Comparison of ENCODE assay signal across 8 mouse cellular contexts in genomic region chr6:125089521-125090321, GRCm38 (mm10). TPM values are rescaled to one million over a fixed set of nuclear protein-coding genes. Genes with fewer than 3 reads are reported as not detected.
DNase-seq lines count a peak whose midpoint lies in the region; ATAC-seq and TF ChIP-seq lines count a peak whose summit lies in the region.

No protein-coding gene starts in this region.

- WGBS in forebrain, embryonic 14.5 days, result 2% methylated on average over 15 of the region's 15 CpGs
- WGBS in heart, postnatal 0 days, result 3% methylated on average over 15 of the region's 15 CpGs
- WGBS in liver, embryonic 14.5 days (ENCODE audit: insufficient replicate concordance), result 4% methylated on average over 15 of the region's 15 CpGs
- 2% methylated on average over 15 of the region's 15 CpGs for WGBS in neural tube, embryonic 11.5 days
- WGBS in thymus, adult 2 months, result 7% methylated on average over 15 of the region's 15 CpGs

- no peaks in the 10 kb centered on the region for H3K9me3 ChIP-seq in ES-E14 (ENCODE audit: control insufficient read depth, insufficient read depth, low read depth, low read length)
- H3K9me3 ChIP-seq in forebrain, embryonic 14.5 days (replicated peaks; ENCODE audit: control insufficient read depth, low read length), result no peaks in the 10 kb centered on the region
- no peaks in the 10 kb centered on the region for H3K9me3 ChIP-seq in heart, postnatal 0 days (replicated peaks; ENCODE audit: control insufficient read depth, low read length)
- no peaks in the 10 kb centered on the region for H3K9me3 ChIP-seq in liver, embryonic 14.5 days (ENCODE audit: control insufficient read depth, low read length)
- no peaks in the 10 kb centered on the region for H3K9me3 ChIP-seq in neural tube, embryonic 11.5 days (ENCODE audit: control insufficient read depth, low read length)

- no peaks in the 10 kb centered on the region for H3K27me3 ChIP-seq in forebrain, embryonic 14.5 days (replicated peaks; ENCODE audit: control insufficient read depth, insufficient read depth, low read length)
- no peaks in the 10 kb centered on the region for H3K27me3 ChIP-seq in heart, postnatal 0 days (ENCODE audit: control insufficient read depth, insufficient read depth, low read length)
- no peaks in the 10 kb centered on the region for H3K27me3 ChIP-seq in liver, embryonic 14.5 days (ENCODE audit: control insufficient read depth, insufficient read depth, low read length)
- H3K27me3 ChIP-seq in neural tube, embryonic 11.5 days (ENCODE audit: control insufficient read depth, insufficient read depth, low read length), result no peaks in the 10 kb centered on the region
- H3K27me3 ChIP-seq in thymus, adult 2 months (ENCODE audit: control insufficient read depth, insufficient read depth, low read length), result no peaks in the 10 kb centered on the region

- DNase-seq in ES-E14 (ENCODE audit: low read depth, low spot score), result no peak
- DNase-seq in cerebellum, adult 11-12 months, result peak; percentile 91
- DNase-seq in forebrain, embryonic 14.5 days (ENCODE audit: low spot score), result peak; percentile 86
- DNase-seq in heart, postnatal 0 days (ENCODE audit: low spot score), result peak; percentile 90
- DNase-seq in kidney, postnatal 25 days, result peak; percentile 87 to 96
- DNase-seq in liver, embryonic 14.5 days (ENCODE audit: low read depth in 3 of 3, low spot score in 3 of 3), result peak; percentile 63 to 72 (median 66)
- DNase-seq in neural tube, embryonic 11.5 days (ENCODE audit: low spot score), result peak; percentile 74
- DNase-seq in thymus, adult 2 months, result peak; percentile 78

- H3K4me2 ChIP-seq in forebrain, embryonic 14.5 days (ENCODE audit: low read length), result peak overlapping the region; percentile 43
- peak overlapping the region; percentile 44 for H3K4me2 ChIP-seq in heart, postnatal 0 days (ENCODE audit: low read depth, low read length)
- H3K4me2 ChIP-seq in liver, embryonic 14.5 days (ENCODE audit: low read depth), result peak overlapping the region; percentile 74
- peak overlapping the region; percentile 47 for H3K4me2 ChIP-seq in neural tube, embryonic 11.5 days (ENCODE audit: low read depth)

- peak; percentile 67 for ATAC-seq in forebrain, embryonic 14.5 days
- ATAC-seq in heart, postnatal 0 days (ENCODE audit: insufficient read depth, low read depth), result peak; percentile 62
- ATAC-seq in liver, embryonic 14.5 days (ENCODE audit: insufficient read depth), result peak; percentile 74
- ATAC-seq in neural tube, embryonic 11.5 days (ENCODE audit: insufficient read depth, low FRiP score, low TSS enrichment), result peak; percentile 70

- in situ Hi-C loops in ES-E14 (cut with MboI; ENCODE audit: low sequenced_read_pairs in 2 of 2, unreplicated experiment in 2 of 2), result no loop called here

- peak; percentile 77 for TF ChIP-seq EP300 in heart, postnatal 0 days (IDR thresholded peaks at IDR 0.05; ENCODE audit: low read depth)
- TF ChIP-seq EP300 in liver, embryonic 14.5 days (IDR thresholded peaks at IDR 0.05; ENCODE audit: low read depth), result no peak

- H3K9ac ChIP-seq in ES-E14 (ENCODE audit: insufficient read depth, low read depth, low read length, poor library complexity, severe bottlenecking), result peak overlapping the region; percentile 38
- peak overlapping the region; percentile 59 for H3K9ac ChIP-seq in forebrain, embryonic 14.5 days (ENCODE audit: low read length)
- H3K9ac ChIP-seq in heart, postnatal 0 days (replicated peaks; ENCODE audit: low read depth, low read length), result peak overlapping the region; percentile 11; the same call in 1 of the 2 replicates
- peak overlapping the region; percentile 49 for H3K9ac ChIP-seq in liver, embryonic 14.5 days (replicated peaks)
- H3K9ac ChIP-seq in neural tube, embryonic 11.5 days (ENCODE audit: low read length), result peak overlapping the region; percentile 54

- peaks cover 0 to 25% of the 10 kb centered on the region in 2 experiments; a peak in 3 of 4 replicates for H3K4me1 ChIP-seq in ES-E14 (ENCODE audit: control insufficient read depth in 2 of 2, insufficient read depth in 2 of 2, low read length in 2 of 2, poor library complexity in 1 of 2)
- peaks cover 13% of the 10 kb centered on the region for H3K4me1 ChIP-seq in forebrain, embryonic 14.5 days (ENCODE audit: control insufficient read depth, insufficient read depth, low read length)
- peaks cover 26% of the 10 kb centered on the region for H3K4me1 ChIP-seq in heart, postnatal 0 days (ENCODE audit: control insufficient read depth, insufficient read depth)
- peaks cover 24 to 26% of the 10 kb centered on the region in 2 experiments for H3K4me1 ChIP-seq in liver, embryonic 14.5 days (replicated peaks; ENCODE audit: control insufficient read depth in 2 of 2, insufficient read depth in 2 of 2, low read length in 1 of 2)
- peaks cover 18% of the 10 kb centered on the region for H3K4me1 ChIP-seq in neural tube, embryonic 11.5 days (ENCODE audit: control insufficient read depth, insufficient read depth, low read length)
- H3K4me1 ChIP-seq in thymus, adult 2 months (replicated peaks; ENCODE audit: control insufficient read depth, insufficient read depth, low read length), result peaks cover 26% of the 10 kb centered on the region

- TF ChIP-seq CTCF in heart, postnatal 0 days (IDR thresholded peaks at IDR 0.05; ENCODE audit: low read depth), result no peak
- TF ChIP-seq CTCF in liver, embryonic 14.5 days (IDR thresholded peaks at IDR 0.05; ENCODE audit: low read depth), result no peak
- TF ChIP-seq CTCF in thymus, adult 2 months (IDR thresholded peaks at IDR 0.05; ENCODE audit: borderline replicate concordance, control insufficient read depth, extremely low read depth, insufficient read depth, low read length, poor library complexity), result 0 out of 2 replicates have a peak, but pooled peaks have one; percentile 10

- peak overlapping the region; percentile 71 for H3K27ac ChIP-seq in ES-E14 (ENCODE audit: insufficient read depth, low read depth, low read length, poor library complexity, severe bottlenecking)
- H3K27ac ChIP-seq in forebrain, embryonic 14.5 days (ENCODE audit: low read depth, low read length), result peak overlapping the region; percentile 95
- H3K27ac ChIP-seq in heart, postnatal 0 days (ENCODE audit: low read depth), result peak overlapping the region; percentile 92
- H3K27ac ChIP-seq in liver, embryonic 14.5 days, result peak overlapping the region; percentile 73
- H3K27ac ChIP-seq in neural tube, embryonic 11.5 days (ENCODE audit: low read depth, low read length), result peak overlapping the region; percentile 95
- H3K27ac ChIP-seq in thymus, adult 2 months (ENCODE audit: control insufficient read depth, insufficient read depth, low read length), result peak overlapping the region; percentile 50

- TF ChIP-seq POLR2A in thymus, adult 2 months (IDR thresholded peaks at IDR 0.05; ENCODE audit: control insufficient read depth, extremely low read depth, insufficient read depth, low read length, poor library complexity), result 0 out of 2 replicates have a peak, but pooled peaks have one; percentile 22

- no peaks in the 10 kb centered on the region for H3K36me3 ChIP-seq in ES-E14 (ENCODE audit: control insufficient read depth, insufficient read depth, low read length, poor library complexity, severe bottlenecking)
- H3K36me3 ChIP-seq in forebrain, embryonic 14.5 days (ENCODE audit: control insufficient read depth, insufficient read depth, low read length), result no peaks in the 10 kb centered on the region
- no peaks in the 10 kb centered on the region for H3K36me3 ChIP-seq in heart, postnatal 0 days (replicated peaks; ENCODE audit: control insufficient read depth, insufficient read depth, low read length)
- no peaks in the 10 kb centered on the region for H3K36me3 ChIP-seq in liver, embryonic 14.5 days (replicated peaks; ENCODE audit: control insufficient read depth, insufficient read depth, low read depth)
- H3K36me3 ChIP-seq in neural tube, embryonic 11.5 days (ENCODE audit: control insufficient read depth, insufficient read depth, low read length), result no peaks in the 10 kb centered on the region
- no peaks in the 10 kb centered on the region for H3K36me3 ChIP-seq in thymus, adult 2 months (ENCODE audit: control insufficient read depth, insufficient read depth, low read length)

- peak overlapping the region; percentile 44 to 49 for H3K4me3 ChIP-seq in ES-E14 (ENCODE audit: insufficient read depth in 1 of 2, low read depth in 1 of 2, low read length in 2 of 2, poor library complexity in 1 of 2, severe bottlenecking in 1 of 2)
- peak overlapping the region; percentile 6; the same call in 1 of the 2 replicates for H3K4me3 ChIP-seq in forebrain, embryonic 14.5 days (ENCODE audit: low read depth, low read length)
- peak overlapping the region; percentile 4 for H3K4me3 ChIP-seq in heart, postnatal 0 days (ENCODE audit: low read depth, low read length)
- peak overlapping the region; percentile 23 to 50; a peak in 3 of 4 replicates for H3K4me3 ChIP-seq in liver, embryonic 14.5 days (ENCODE audit: insufficient read depth in 1 of 2, low read depth in 2 of 2, low read length in 2 of 2)
- H3K4me3 ChIP-seq in neural tube, embryonic 11.5 days (ENCODE audit: low read depth, low read length), result peak overlapping the region; percentile 20
- no peak overlapping the region for H3K4me3 ChIP-seq in thymus, adult 2 months (ENCODE audit: control insufficient read depth, insufficient read depth, low read length)

RNA-seq across cellular contexts. Expression of gene Chd4, which starts 6.1 kb away (rescaled TPM):
- 344 and 351 TPM in 2 replicates for total RNA-seq in ES-E14 (2012; rRNA removed)
- polyA plus RNA-seq in forebrain, embryonic 14.5 days (2014; fragmentation: Nextera tagmentation; extraction: Ambion mirVana), result 61.1 and 66.1 TPM in 2 replicates
- total RNA-seq in heart, postnatal 0 days (2014; rRNA removed; ENCODE audit: low replicate concordance), result 82.2 and 98.0 TPM in 2 replicates
- polyA plus RNA-seq in heart, postnatal 0 days (2015; fragmentation: Nextera tagmentation; extraction: Ambion mirVana), result 55.5 and 58.1 TPM in 2 replicates
- 13.9 and 24.7 TPM in 2 replicates for polyA plus RNA-seq in liver, embryonic 14.5 days (2012; rRNA removed)
- polyA plus RNA-seq in liver, embryonic 14.5 days (2014; fragmentation: Nextera tagmentation; extraction: Ambion mirVana), result 19.7 and 24.3 TPM in 2 replicates
- polyA plus RNA-seq in neural tube, embryonic 11.5 days (2014; fragmentation: Nextera tagmentation; extraction: Ambion mirVana), result 117 and 123 TPM in 2 replicates
- polyA plus RNA-seq in thymus, adult 2 months (2012; rRNA removed), result 127 and 211 TPM in 2 replicates

RNA-seq across cellular contexts. Expression of gene Lpar5, which starts 22.0 kb away (rescaled TPM):
- total RNA-seq in ES-E14 (2012; rRNA removed), result 5.0 and 9.3 TPM in 2 replicates
- polyA plus RNA-seq in forebrain, embryonic 14.5 days (2014; fragmentation: Nextera tagmentation; extraction: Ambion mirVana), result 0.21 and 0.81 TPM in 2 replicates
- not detected in 2 replicates for total RNA-seq in heart, postnatal 0 days (2014; rRNA removed; ENCODE audit: low replicate concordance)
- polyA plus RNA-seq in heart, postnatal 0 days (2015; fragmentation: Nextera tagmentation; extraction: Ambion mirVana), result 0.12 TPM in 1 of 2 replicates, not detected in the other
- polyA plus RNA-seq in liver, embryonic 14.5 days (2012; rRNA removed), result 1.6 and 1.8 TPM in 2 replicates
- polyA plus RNA-seq in liver, embryonic 14.5 days (2014; fragmentation: Nextera tagmentation; extraction: Ambion mirVana), result 0.68 and 1.0 TPM in 2 replicates
- 0.34 and 0.57 TPM in 2 replicates for polyA plus RNA-seq in neural tube, embryonic 11.5 days (2014; fragmentation: Nextera tagmentation; extraction: Ambion mirVana)
- 35.7 and 40.0 TPM in 2 replicates for polyA plus RNA-seq in thymus, adult 2 months (2012; rRNA removed)

RNA-seq across cellular contexts. Expression of gene Acrbp, which starts 40.2 kb away (rescaled TPM):
- total RNA-seq in ES-E14 (2012; rRNA removed), result 9.6 and 31.2 TPM in 2 replicates
- polyA plus RNA-seq in forebrain, embryonic 14.5 days (2014; fragmentation: Nextera tagmentation; extraction: Ambion mirVana), result 10.2 and 14.8 TPM in 2 replicates
- 2.6 and 6.0 TPM in 2 replicates for total RNA-seq in heart, postnatal 0 days (2014; rRNA removed; ENCODE audit: low replicate concordance)
- polyA plus RNA-seq in heart, postnatal 0 days (2015; fragmentation: Nextera tagmentation; extraction: Ambion mirVana), result 2.2 and 2.7 TPM in 2 replicates
- polyA plus RNA-seq in liver, embryonic 14.5 days (2012; rRNA removed), result 2.1 and 3.1 TPM in 2 replicates
- 1.3 and 2.0 TPM in 2 replicates for polyA plus RNA-seq in liver, embryonic 14.5 days (2014; fragmentation: Nextera tagmentation; extraction: Ambion mirVana)
- polyA plus RNA-seq in neural tube, embryonic 11.5 days (2014; fragmentation: Nextera tagmentation; extraction: Ambion mirVana), result 10.9 and 11.7 TPM in 2 replicates
- 70.8 and 89.5 TPM in 2 replicates for polyA plus RNA-seq in thymus, adult 2 months (2012; rRNA removed)

RNA-seq across cellular contexts. Expression of gene Nop2, which starts 42.0 kb away (rescaled TPM):
- total RNA-seq in ES-E14 (2012; rRNA removed), result 159 and 174 TPM in 2 replicates
- 46.8 and 52.7 TPM in 2 replicates for polyA plus RNA-seq in forebrain, embryonic 14.5 days (2014; fragmentation: Nextera tagmentation; extraction: Ambion mirVana)
- total RNA-seq in heart, postnatal 0 days (2014; rRNA removed; ENCODE audit: low replicate concordance), result 21.4 and 22.9 TPM in 2 replicates
- 20.6 and 25.3 TPM in 2 replicates for polyA plus RNA-seq in heart, postnatal 0 days (2015; fragmentation: Nextera tagmentation; extraction: Ambion mirVana)
- polyA plus RNA-seq in liver, embryonic 14.5 days (2012; rRNA removed), result 18.9 and 24.5 TPM in 2 replicates
- polyA plus RNA-seq in liver, embryonic 14.5 days (2014; fragmentation: Nextera tagmentation; extraction: Ambion mirVana), result 33.1 and 33.7 TPM in 2 replicates
- polyA plus RNA-seq in neural tube, embryonic 11.5 days (2014; fragmentation: Nextera tagmentation; extraction: Ambion mirVana), result 62.7 and 63.4 TPM in 2 replicates
- polyA plus RNA-seq in thymus, adult 2 months (2012; rRNA removed), result 26.4 and 28.6 TPM in 2 replicates

RNA-seq across cellular contexts. Expression of gene Ing4, which starts 50.2 kb away (rescaled TPM):
- 32.4 and 50.2 TPM in 2 replicates for total RNA-seq in ES-E14 (2012; rRNA removed)
- polyA plus RNA-seq in forebrain, embryonic 14.5 days (2014; fragmentation: Nextera tagmentation; extraction: Ambion mirVana), result 178 and 181 TPM in 2 replicates
- 41.9 and 48.7 TPM in 2 replicates for total RNA-seq in heart, postnatal 0 days (2014; rRNA removed; ENCODE audit: low replicate concordance)
- polyA plus RNA-seq in heart, postnatal 0 days (2015; fragmentation: Nextera tagmentation; extraction: Ambion mirVana), result 54.1 and 59.1 TPM in 2 replicates
- 14.1 and 17.9 TPM in 2 replicates for polyA plus RNA-seq in liver, embryonic 14.5 days (2012; rRNA removed)
- 17.2 and 21.9 TPM in 2 replicates for polyA plus RNA-seq in liver, embryonic 14.5 days (2014; fragmentation: Nextera tagmentation; extraction: Ambion mirVana)
- polyA plus RNA-seq in neural tube, embryonic 11.5 days (2014; fragmentation: Nextera tagmentation; extraction: Ambion mirVana), result 130 and 132 TPM in 2 replicates
- 96.8 and 99.4 TPM in 2 replicates for polyA plus RNA-seq in thymus, adult 2 months (2012; rRNA removed)

Comparison
In these comparisons a context has a peak if more than half of its experiments do, and no peak if none do; other contexts are left out.
1. RNA of gene Lpar5, which starts 22.0 kb away (polyA plus RNA-seq): 35.7 to 40.0 TPM in thymus, adult 2 months; 0.68 to 1.8 TPM in liver, embryonic 14.5 days, 0.21 to 0.81 TPM in forebrain, embryonic 14.5 days, 0.34 to 0.57 TPM in neural tube, embryonic 11.5 days and 0.12 TPM in heart, postnatal 0 days; every median in the first group is over 10 times any median in the second.
2. Peak in every context shown above with its lines, with median percentiles within 50 percentile points of each other: H3K27ac ChIP-seq, H3K9ac ChIP-seq, ATAC-seq and H3K4me2 ChIP-seq.